Mouse (Mus musculus): ENCODE results near the gene Cntnap5c.

DNA sequence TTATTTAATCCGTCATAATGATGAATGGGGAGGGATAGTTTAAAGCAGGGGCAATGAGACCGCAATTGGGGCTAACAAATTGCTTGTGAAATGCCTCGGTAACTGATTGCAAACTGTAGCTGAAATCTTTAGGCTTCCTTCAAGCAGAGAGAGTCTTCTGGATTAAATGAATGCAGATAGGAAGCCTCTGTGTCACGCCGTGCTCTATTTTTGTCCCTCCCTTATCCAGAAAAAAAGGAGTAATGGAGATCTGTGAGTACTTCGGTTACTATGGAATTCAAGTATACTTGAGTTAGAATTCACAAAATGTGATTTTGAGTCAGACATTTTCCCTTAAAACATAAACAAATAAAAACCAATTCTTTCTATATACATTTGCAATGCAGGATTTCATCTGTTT is 581.9 kb downstream of the Cntnap5c start:
- TF ChIP-seq CTCF (IDR thresholded peaks at IDR 0.05; ENCODE audit: extremely low read depth, insufficient read depth, low read length) (no peak), POLR2A (IDR thresholded peaks at IDR 0.05; ENCODE audit: extremely low read depth, insufficient read depth, low read length) (no peak)

All from cortical plate, adult 2 months (tissue).